In the genomic region with DNA sequence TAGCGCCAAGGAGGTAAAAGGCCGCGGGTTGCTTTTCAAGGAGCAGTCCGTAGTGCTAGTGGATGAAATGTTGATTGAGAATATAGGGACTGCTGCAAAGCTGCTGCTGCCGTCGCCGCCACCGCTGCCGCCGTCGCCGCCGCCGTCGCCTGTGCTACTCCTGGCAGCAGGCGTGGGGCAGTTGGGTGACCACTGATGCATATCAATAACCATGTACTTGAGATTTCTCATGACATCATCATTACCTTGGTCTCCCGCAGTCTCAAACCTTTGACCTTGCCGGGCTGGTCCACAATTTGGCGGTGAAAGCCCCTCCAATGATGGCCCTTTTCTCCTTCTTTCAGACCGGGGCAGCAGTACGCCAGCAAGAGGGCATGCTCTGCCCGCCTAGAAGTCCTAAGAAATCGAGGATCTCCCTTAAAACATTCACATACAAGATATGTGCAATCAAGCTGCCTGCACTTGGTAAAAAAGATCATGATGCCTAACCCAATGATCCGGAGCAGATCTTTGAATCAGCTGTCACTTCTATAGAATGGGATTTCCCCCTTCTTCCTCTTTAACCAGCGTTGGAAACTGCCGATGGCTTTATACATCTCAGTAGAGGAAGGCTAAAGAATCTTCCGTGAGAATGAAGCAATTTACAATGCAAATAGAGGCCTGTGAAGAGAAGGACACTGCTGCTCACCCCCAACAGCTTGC, we compare ENCODE assay signal across 8 mouse cellular contexts.
DNase-seq lines count a peak whose midpoint lies in the region; ATAC-seq lines count a peak whose summit lies in the region.

No protein-coding gene starts in this region.

- peak overlapping the region; percentile 84 for H3K4me2 ChIP-seq in forebrain, embryonic 16.5 days (ENCODE audit: low read length)

- H3K36me3 ChIP-seq in forebrain, embryonic 16.5 days (ENCODE audit: control insufficient read depth, insufficient read depth), result 0 out of 2 replicates have a peak, but pooled peaks cover 11% of the 10 kb centered on the region
- H3K36me3 ChIP-seq in midbrain, embryonic 10.5 days, result peaks cover 53% of the 10 kb centered on the region

- intact Hi-C loops in gastrocnemius, postnatal 36 days (cut with DNase I), result no loop called here

- peak overlapping the region; percentile 98 for H3K27ac ChIP-seq in forebrain, embryonic 16.5 days (ENCODE audit: low read length)
- H3K27ac ChIP-seq in midbrain, embryonic 10.5 days (replicated peaks), result peak overlapping the region; percentile 88

- 0 out of 2 replicates have a peak, but pooled peaks cover 2% of the 10 kb centered on the region for H3K4me1 ChIP-seq in forebrain, embryonic 16.5 days (replicated peaks; ENCODE audit: control insufficient read depth, insufficient read depth, low read length)
- peaks cover 76% of the 10 kb centered on the region for H3K4me1 ChIP-seq in midbrain, embryonic 10.5 days

- DNase-seq in layer of hippocampus, postnatal 10 days (ENCODE audit: low spot score in 2 of 2), result peak; percentile 54 to 64
- DNase-seq in layer of hippocampus, adult 9-11 months, result no peak
- peak; percentile 31 to 64 for DNase-seq in cerebellum, adult 18-20 months
- DNase-seq in midbrain, embryonic 10.5 days (ENCODE audit: low spot score), result peak; percentile 74
- DNase-seq in gastrocnemius, postnatal 36 days, result no peak
- no peak for DNase-seq in spleen, postnatal 4 days (ENCODE audit: low spot score in 2 of 2)

- peak overlapping the region; percentile 67 for H3K4me3 ChIP-seq in forebrain, embryonic 16.5 days (replicated peaks; ENCODE audit: low read length)
- peak overlapping the region; percentile 85 for H3K4me3 ChIP-seq in midbrain, embryonic 10.5 days

- no peaks in the 10 kb centered on the region for H3K9me3 ChIP-seq in forebrain, embryonic 16.5 days (ENCODE audit: control insufficient read depth, low read length)
- no peaks in the 10 kb centered on the region for H3K9me3 ChIP-seq in midbrain, embryonic 10.5 days (replicated peaks)

- no peaks in the 10 kb centered on the region for H3K27me3 ChIP-seq in forebrain, embryonic 16.5 days (replicated peaks; ENCODE audit: control insufficient read depth, insufficient read depth, low read length)
- H3K27me3 ChIP-seq in midbrain, embryonic 10.5 days (ENCODE audit: low read depth, poor library complexity, severe bottlenecking), result peaks cover 70% of the 10 kb centered on the region

- WGBS in forebrain, embryonic 16.5 days, result under 1% methylated on average over 27 of the region's 27 CpGs
- under 1% methylated on average over 27 of the region's 27 CpGs for WGBS in midbrain, embryonic 10.5 days

- peak overlapping the region; percentile 82 for H3K9ac ChIP-seq in forebrain, embryonic 16.5 days (replicated peaks; ENCODE audit: low read depth, low read length)

- no peak for ATAC-seq in forebrain, embryonic 16.5 days
- no peak for ATAC-seq in erythroid progenitor cell, adult 5-6 weeks (replicated peaks; ENCODE audit: low FRiP score, poor library complexity, severe bottlenecking)

Comparison
In these comparisons a context has a peak if more than half of its experiments do, and no peak if none do; other contexts are left out.
1. DNase-seq: peak in layer of hippocampus, postnatal 10 days (2 of 2), cerebellum, adult 18-20 months (2 of 2) and midbrain, embryonic 10.5 days (single experiment); none in layer of hippocampus, adult 9-11 months (single experiment), gastrocnemius, postnatal 36 days (0 of 2) and spleen, postnatal 4 days (0 of 2).